Mouse (Mus musculus) urinary bladder, adult 18-20 months (tissue): ENCODE results near the gene Btbd35f15.
"Not testable (repeated sequence)": the region's sequence is repeated elsewhere in the genome, so short reads cannot be mapped to it uniquely, and the experiment has no call there.

Source experiments
- DNase-seq, 2 experiments: peaks; one replicate each; pipeline ENCODE4 v3.0.0; 2022; ENCODE audit warnings: low spot score in 2 of 2, mixed read lengths in 2 of 2

The Btbd35f15 gene

GRCm38 (mm10) chrX:33577214-33577613 is at the start of gene Btbd35f15:
Gene Btbd35f15, minus strand, starts transcription at chrX:33577314.
- DNase-seq, result not testable (repeated sequence)
